Comparison of ENCODE assay signal across 23 mouse cellular contexts in genomic region chr11:49774894-49775293, GRCm38 (mm10). TPM values are rescaled to one million over a fixed set of nuclear protein-coding genes. Genes with fewer than 3 reads are reported as not detected.
DNase-seq lines count a peak whose midpoint lies in the region; ATAC-seq lines count a peak whose summit lies in the region.
"Had no signal": no experiment of that assay in that cellular context is flagged by ENCODE, and none has a peak within 500 bp of the region (broad histone marks: within the 10 kb centered on the region; RNA-seq: fewer than 3 reads in every experiment).

No protein-coding gene starts in this region.

- no peak for ATAC-seq in midbrain, embryonic 11.5 days (ENCODE audit: low FRiP score)
- ATAC-seq in midbrain, embryonic 14.5 days (ENCODE audit: low FRiP score, low TSS enrichment), result no peak
- ATAC-seq: activated CD4-positive, CD25-positive, alpha-beta regulatory T cell, adult 4 months; CD4-positive, CD25-positive, alpha-beta regulatory T cell, adult 4 months; forebrain, embryonic 13.5 days; forebrain, embryonic 15.5 days; forebrain, postnatal 0 days; Patski had no signal

- no peaks in the 10 kb centered on the region for H3K4me1 ChIP-seq in midbrain, embryonic 11.5 days (ENCODE audit: control insufficient read depth, insufficient read depth, low read length)
- H3K4me1 ChIP-seq in midbrain, embryonic 14.5 days (ENCODE audit: control insufficient read depth, insufficient read depth, low read length), result no peaks in the 10 kb centered on the region
- H3K4me1 ChIP-seq: embryonic facial prominence, embryonic 12.5 days; forebrain, embryonic 13.5 days; forebrain, embryonic 15.5 days had no signal

- H3K36me3 ChIP-seq in midbrain, embryonic 11.5 days (ENCODE audit: control insufficient read depth, insufficient read depth, low read length), result no peaks in the 10 kb centered on the region
- H3K36me3 ChIP-seq in midbrain, embryonic 14.5 days (ENCODE audit: control insufficient read depth, insufficient read depth, low read length), result no peaks in the 10 kb centered on the region
- H3K36me3 ChIP-seq: embryonic facial prominence, embryonic 10.5 days; embryonic facial prominence, embryonic 12.5 days; forebrain, embryonic 15.5 days; G1E had no signal

- 81% methylated on average over 4 of the region's 4 CpGs for WGBS in midbrain, embryonic 11.5 days
- 82% methylated on average over 4 of the region's 4 CpGs for WGBS in midbrain, embryonic 14.5 days

- no peak overlapping the region for H3K4me3 ChIP-seq in midbrain, embryonic 11.5 days (ENCODE audit: low read depth, low read length)
- H3K4me3 ChIP-seq in midbrain, embryonic 14.5 days (replicated peaks; ENCODE audit: low read depth, low read length), result no peak overlapping the region
- H3K4me3 ChIP-seq: embryonic facial prominence, embryonic 10.5 days; embryonic facial prominence, embryonic 12.5 days; forebrain, embryonic 13.5 days; forebrain, embryonic 15.5 days had no signal

- H3K9me3 ChIP-seq in midbrain, embryonic 11.5 days (ENCODE audit: control insufficient read depth, low read length), result no peaks in the 10 kb centered on the region
- no peaks in the 10 kb centered on the region for H3K9me3 ChIP-seq in midbrain, embryonic 14.5 days (ENCODE audit: control insufficient read depth, low read length)
- H3K9me3 ChIP-seq: embryonic facial prominence, embryonic 10.5 days; embryonic facial prominence, embryonic 12.5 days; forebrain, embryonic 13.5 days; forebrain, embryonic 15.5 days; G1E had no signal

- H3K4me2 ChIP-seq in midbrain, embryonic 11.5 days, result no peak overlapping the region
- no peak overlapping the region for H3K4me2 ChIP-seq in midbrain, embryonic 14.5 days (ENCODE audit: low read length)
- H3K4me2 ChIP-seq: embryonic facial prominence, embryonic 12.5 days; forebrain, embryonic 13.5 days; forebrain, embryonic 15.5 days had no signal

- H3K9ac ChIP-seq in midbrain, embryonic 11.5 days (ENCODE audit: low read length), result no peak overlapping the region
- no peak overlapping the region for H3K9ac ChIP-seq in midbrain, embryonic 14.5 days (replicated peaks; ENCODE audit: low read length)
- H3K9ac ChIP-seq: embryonic facial prominence, embryonic 12.5 days; forebrain, embryonic 13.5 days; forebrain, embryonic 15.5 days; forebrain, postnatal 0 days had no signal

- peak; percentile 41 to 61 for DNase-seq in cerebellum, postnatal 10 days
- DNase-seq in cerebellum, postnatal 36 days, result no peak
- DNase-seq in heart, adult 11 months, result peak; percentile 76
- DNase-seq in heart, adult 8-10 months (ENCODE audit: low spot score), result no peak
- DNase-seq in midbrain, embryonic 11.5 days (ENCODE audit: low spot score, missing footprints), result peak; percentile 53
- no peak for DNase-seq in midbrain, embryonic 14.5 days
- DNase-seq: adrenal gland, adult 8-10 months; adrenal gland, postnatal 14 days; adrenal gland, postnatal 36 days; B cell, adult 2 months; cerebellum, adult 11-12 months; cerebellum, adult 2 months; cerebellum, adult 9-10 months; cerebellum, postnatal 25 days; forebrain, postnatal 0 days had no signal

- no peak overlapping the region for H3K27ac ChIP-seq in midbrain, embryonic 11.5 days (ENCODE audit: low read depth, low read length)
- no peak overlapping the region for H3K27ac ChIP-seq in midbrain, embryonic 14.5 days (replicated peaks; ENCODE audit: low read depth, low read length)
- H3K27ac ChIP-seq: embryonic facial prominence, embryonic 10.5 days; embryonic facial prominence, embryonic 12.5 days; forebrain, embryonic 13.5 days; forebrain, embryonic 15.5 days had no signal

- H3K27me3 ChIP-seq in midbrain, embryonic 11.5 days (ENCODE audit: control insufficient read depth, insufficient read depth, low read length), result no peaks in the 10 kb centered on the region
- H3K27me3 ChIP-seq in midbrain, embryonic 14.5 days (ENCODE audit: control insufficient read depth, insufficient read depth, low read length), result no peaks in the 10 kb centered on the region
- H3K27me3 ChIP-seq: embryonic facial prominence, embryonic 12.5 days; forebrain, embryonic 13.5 days; forebrain, embryonic 15.5 days had no signal

RNA-seq across cellular contexts. Expression of gene Gfpt2, which starts 19.1 kb away (rescaled TPM):
- 10 to 100 TPM in 1 of 4 experiments, 1 to 10 TPM in 3; 6.6 to 12.9 (median 8.8) TPM for total RNA-seq in heart, adult 8-10 months (2022)
- 8.7 and 9.9 TPM in 2 replicates for polyA plus RNA-seq in midbrain, embryonic 11.5 days (2014; fragmentation: Nextera tagmentation; extraction: Ambion mirVana)
- polyA plus RNA-seq in midbrain, embryonic 14.5 days (2014; fragmentation: Nextera tagmentation; extraction: Ambion mirVana), result 4.1 and 4.5 TPM in 2 replicates
- polyA plus RNA-seq: G1E had no signal

Comparison
In these comparisons a context has a peak if more than half of its experiments do, and no peak if none do; other contexts are left out.
1. DNase-seq: peak in cerebellum, postnatal 10 days (2 of 2), heart, adult 11 months (single experiment) and midbrain, embryonic 11.5 days (single experiment); none in cerebellum, postnatal 36 days (0 of 2), heart, adult 8-10 months (single experiment) and midbrain, embryonic 14.5 days (single experiment).